Mouse (Mus musculus) left cerebral cortex, adult 9 months (tissue): Measurements from ENCODE around the gene Tspan7.

Experiments
- DNase-seq, 2 experiments: peaks; one replicate each; pipeline ENCODE4 v3.0.0; 2022; ENCODE audit warnings: low spot score in 2 of 2

Gene Tspan7

GRCm38 (mm10) chrX:10549708-10550107, 64.8 kb downstream of the Tspan7 start:
- DNase-seq, result no peak

GRCm38 (mm10) chrX:10556899-10557298, 71.9 kb downstream of the Tspan7 start:
- no peak for DNase-seq

DNA sequence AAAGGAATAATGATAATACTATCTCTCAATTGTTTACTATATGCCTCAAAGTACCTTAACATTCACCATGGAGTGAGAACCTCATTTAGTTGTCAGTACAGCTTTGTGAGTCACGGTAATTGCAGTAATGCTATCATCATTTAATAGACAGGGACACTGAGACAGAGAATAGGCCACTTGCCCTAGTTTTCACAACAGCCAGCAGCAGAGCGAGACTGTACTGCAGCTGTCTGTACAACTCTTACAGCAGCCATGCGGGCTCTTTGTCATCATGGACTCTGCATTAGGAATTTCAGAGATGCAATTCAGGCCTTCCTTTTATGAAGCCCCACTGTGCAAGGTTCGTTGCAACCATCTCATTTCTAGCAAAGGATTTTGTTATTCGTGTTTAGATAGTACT, 72.6 kb downstream of the Tspan7 start:
- no peak for DNase-seq

DNA sequence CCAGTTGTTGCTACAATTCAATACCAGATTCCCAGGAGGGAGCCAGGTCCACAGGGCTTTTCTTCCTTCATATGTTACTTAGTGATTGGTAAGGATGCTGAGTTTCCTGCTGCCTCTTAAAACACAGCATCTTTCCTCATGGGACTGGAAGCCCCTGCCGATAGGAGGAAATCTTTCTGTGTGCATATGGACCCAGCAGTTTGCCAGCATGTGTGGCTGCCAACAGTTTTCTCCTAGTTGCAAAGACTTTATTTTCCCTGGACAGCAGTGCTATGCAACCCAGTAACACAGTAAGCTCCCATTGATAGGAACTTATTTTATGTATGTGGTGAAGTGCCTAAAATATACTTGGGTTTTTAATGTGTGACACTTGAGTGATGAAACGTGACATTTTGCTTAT, 73.7 kb downstream of the Tspan7 start:
- DNase-seq, result no peak

GRCm38 (mm10) chrX:10565811-10566210, 80.9 kb downstream of the Tspan7 start:
- DNase-seq, result no peak

- DNase-seq, result peak in 1 of 2 experiments; percentile 44
Measured at GRCm38 (mm10) chrX:10574523-10574922, 89.6 kb downstream of the Tspan7 start.

- DNase-seq, result no peak
Measured at GRCm38 (mm10) chrX:10575406-10575805, 90.4 kb downstream of the Tspan7 start.

GRCm38 (mm10) chrX:10576349-10576748, 91.4 kb downstream of the Tspan7 start:
- no peak for DNase-seq

GRCm38 (mm10) chrX:10577356-10577755, 92.4 kb downstream of the Tspan7 start:
- DNase-seq, result peak in 1 of 2 experiments; percentile 50

DNA sequence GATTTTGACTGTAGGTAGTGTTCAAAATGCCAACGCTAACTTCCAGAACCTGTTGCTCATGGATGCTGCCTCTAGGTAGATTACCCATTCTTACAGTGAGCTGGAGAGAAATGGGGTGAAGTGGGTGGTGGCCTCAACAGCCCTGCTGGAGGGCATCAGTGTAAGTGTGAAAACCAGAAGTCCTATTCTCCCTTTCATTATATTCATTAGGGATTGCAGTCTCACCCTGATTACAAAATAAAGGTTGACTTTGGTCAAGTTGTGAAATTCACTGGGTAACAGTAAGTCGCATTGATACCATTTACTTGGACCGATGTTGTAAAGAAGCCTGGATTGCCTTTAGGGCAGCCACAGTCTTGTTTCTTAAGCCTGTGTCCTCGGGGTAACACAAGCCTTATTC, 97.8 kb downstream of the Tspan7 start:
- no peak for DNase-seq

- DNase-seq, result no peak
Measured at GRCm38 (mm10) chrX:10592244-10592643, 107.3 kb downstream of the Tspan7 start.

DNA sequence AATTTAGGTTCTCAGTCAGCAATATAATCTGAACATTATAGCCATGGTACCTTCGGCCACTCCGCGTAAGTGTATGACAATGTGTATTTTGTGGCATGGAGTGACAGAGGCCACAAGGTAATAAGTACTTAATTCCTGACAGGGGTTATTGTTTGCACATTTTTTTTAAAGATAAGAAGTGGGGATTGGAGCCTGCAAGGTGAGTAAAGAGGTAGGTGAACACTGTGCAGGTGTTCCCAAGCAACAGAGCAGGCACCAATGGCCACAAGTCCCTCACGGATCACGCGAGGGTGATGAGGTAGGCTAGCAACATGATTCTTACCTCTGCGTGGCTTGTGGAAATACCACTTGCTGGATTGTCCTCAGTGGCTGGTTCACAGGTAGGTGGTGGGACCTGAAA, 108.6 kb downstream of the Tspan7 start:
- no peak for DNase-seq

GRCm38 (mm10) chrX:10617119-10617518, 132.2 kb downstream of the Tspan7 start:
- no peak for DNase-seq

- DNase-seq, result no peak
Measured at GRCm38 (mm10) chrX:10641062-10641461, 156.1 kb downstream of the Tspan7 start.
